Mouse (Mus musculus): ENCODE results near the gene Esyt1. TPM values are rescaled to one million over a fixed set of nuclear protein-coding genes. Genes with fewer than 3 reads are reported as not detected.
A peak's percentile ranks its signal among the peaks of the same experiment; 100 is the strongest.
"Not testable (repeated sequence)": the region's sequence is repeated elsewhere in the genome, so short reads cannot be mapped to it uniquely, and the experiment has no call there.

Gene Esyt1
- polyA plus RNA-seq, 1 experiment from 2014 or later, result 22.0 TPM

DNA sequence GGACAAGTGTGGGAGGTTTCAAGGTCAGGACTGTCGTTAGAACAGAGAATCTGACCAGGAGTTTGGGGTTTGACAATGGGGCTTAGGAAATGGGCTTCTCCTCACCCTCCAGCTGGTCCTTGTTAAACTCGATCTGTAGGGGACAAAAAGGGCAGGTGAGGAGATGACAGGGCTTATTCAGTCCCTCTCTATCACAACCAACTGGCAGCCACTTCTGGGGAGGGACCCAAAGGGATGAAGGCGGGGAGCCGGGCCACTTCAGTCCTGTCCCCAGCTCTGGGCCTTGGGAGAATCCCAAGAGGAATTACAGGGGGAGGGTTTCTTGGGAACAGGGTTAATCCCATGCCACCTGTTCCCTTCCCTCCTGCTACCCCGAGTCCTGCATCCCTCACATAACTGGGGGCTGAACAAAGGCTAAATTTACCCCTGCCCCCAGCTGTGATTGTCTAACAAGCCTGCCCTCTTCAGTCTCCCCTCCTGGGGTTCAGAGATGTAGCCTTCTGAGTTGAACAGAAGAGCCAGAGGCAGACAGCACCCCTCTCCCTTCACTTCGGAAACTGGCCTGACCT, 29.1 kb downstream of the Esyt1 start:
- Histone ChIP-seq H3K9me3 (no peaks in the 10 kb centered on the region), H3K27me3 (ENCODE audit: insufficient read depth, poor library complexity, severe bottlenecking) (peaks cover 8% of the 10 kb centered on the region), H3K4me3 (no peak overlapping the region; the same call in 1 of the 2 replicates), H3K4me1 (replicated peaks) (peaks cover 57% of the 10 kb centered on the region), H3K36me3 (peaks cover 10% of the 10 kb centered on the region), H3K27ac (no peak overlapping the region)
- WGBS, result 34% methylated on average over 6 of the region's 6 CpGs
- DNase-seq (ENCODE audit: low spot score), result no peak

DNA sequence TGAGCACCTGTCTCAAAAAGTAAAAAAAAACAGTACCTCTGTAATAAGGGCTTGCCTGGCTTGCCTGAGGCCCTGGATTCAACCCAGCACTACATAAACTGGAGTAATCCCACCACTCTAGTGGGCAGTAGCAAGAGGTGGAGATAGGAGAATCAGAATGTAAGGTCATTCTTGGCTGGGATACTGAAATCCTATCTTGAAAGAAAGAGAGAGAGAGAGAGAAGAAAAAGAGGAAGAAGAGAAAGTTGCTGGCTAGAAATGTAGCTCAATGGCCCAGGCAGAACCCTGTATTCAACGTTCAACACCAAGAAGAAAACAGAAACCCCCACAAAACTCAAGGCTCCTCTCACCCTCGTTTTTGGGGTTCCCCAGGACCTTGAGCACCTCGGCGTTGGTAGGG, 29.8 kb downstream of the Esyt1 start:
- H3K27me3 ChIP-seq (ENCODE audit: insufficient read depth, poor library complexity, severe bottlenecking), result peaks cover 8% of the 10 kb centered on the region
- H3K4me3 ChIP-seq, result no peak overlapping the region; the same call in 1 of the 2 replicates
- WGBS, result 74% methylated on average over 4 of the region's 4 CpGs
- peaks cover 64% of the 10 kb centered on the region for H3K4me1 ChIP-seq (replicated peaks)
- no peak for DNase-seq (ENCODE audit: low spot score)
- H3K9me3 ChIP-seq, result no peaks in the 10 kb centered on the region
- H3K36me3 ChIP-seq, result peaks cover 17% of the 10 kb centered on the region
- H3K27ac ChIP-seq, result no peak overlapping the region

DNA sequence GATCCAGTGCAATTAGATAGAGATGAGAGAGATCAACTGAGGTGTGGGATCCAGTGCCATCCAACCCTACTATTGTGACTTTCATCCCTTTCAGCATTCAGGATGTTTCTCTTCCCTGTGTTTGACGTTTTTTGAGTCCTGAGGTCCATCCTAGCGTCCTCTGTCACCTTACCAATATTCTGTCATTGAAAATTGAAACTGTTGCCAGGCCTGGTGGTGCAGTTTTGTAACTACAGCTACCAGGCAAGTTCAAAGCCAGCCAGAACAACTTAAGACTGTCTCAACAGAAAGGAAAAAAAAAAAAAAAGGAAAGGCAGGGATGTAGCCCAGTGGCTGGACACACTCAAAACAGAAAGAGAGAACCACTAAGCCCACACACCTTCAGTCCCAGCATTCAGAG, 30.4 kb downstream of the Esyt1 start:
- Histone ChIP-seq H3K27me3 (ENCODE audit: insufficient read depth, poor library complexity, severe bottlenecking) (peaks cover 8% of the 10 kb centered on the region), H3K36me3 (peaks cover 23% of the 10 kb centered on the region), H3K4me1 (replicated peaks) (peaks cover 65% of the 10 kb centered on the region), H3K4me3 (peak overlapping the region; percentile 74; the same call in 1 of the 2 replicates), H3K9me3 (no peaks in the 10 kb centered on the region), H3K27ac (peak overlapping the region; percentile 95; the same call in 1 of the 2 replicates)
- no peak for DNase-seq (ENCODE audit: low spot score)
- WGBS, result 82% methylated on average over 2 of the region's 2 CpGs

DNA sequence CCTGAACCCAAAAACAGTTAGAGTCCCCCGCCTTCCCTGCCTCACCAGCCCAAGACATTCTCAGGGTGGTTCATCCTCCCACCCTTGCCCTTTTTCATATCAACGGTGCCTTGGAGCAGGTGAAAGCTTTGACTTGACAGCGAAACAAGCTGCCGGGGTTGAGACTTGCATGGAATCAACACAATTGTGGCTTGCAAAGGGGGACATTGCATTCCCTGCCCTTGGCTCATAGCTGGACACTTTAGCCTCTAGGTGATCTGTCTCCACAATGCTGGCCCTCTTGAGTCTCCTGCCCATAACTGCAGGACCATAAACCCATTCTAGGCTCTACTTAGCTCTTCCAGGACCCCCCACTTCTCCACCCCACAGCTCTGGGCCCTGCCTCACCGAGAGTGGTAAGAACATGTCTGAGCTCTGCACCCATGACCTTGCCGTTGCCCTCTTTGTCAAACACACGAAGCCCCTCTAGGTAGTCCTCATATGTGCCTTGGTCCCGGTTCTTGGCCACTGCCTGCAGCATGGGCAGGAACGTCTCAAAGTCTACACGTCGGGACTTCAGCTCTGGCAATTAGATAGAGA, 30.9 kb downstream of the Esyt1 start:
- H3K9me3 ChIP-seq, result no peaks in the 10 kb centered on the region
- peaks cover 65% of the 10 kb centered on the region for H3K4me1 ChIP-seq (replicated peaks)
- 62% methylated on average over 11 of the region's 11 CpGs for WGBS
- no peak for DNase-seq (ENCODE audit: low spot score)
- H3K4me3 ChIP-seq, result peak overlapping the region; percentile 74
- H3K27ac ChIP-seq, result peak overlapping the region; percentile 95
- peaks cover 8% of the 10 kb centered on the region for H3K27me3 ChIP-seq (ENCODE audit: insufficient read depth, poor library complexity, severe bottlenecking)
- H3K36me3 ChIP-seq, result peaks cover 28% of the 10 kb centered on the region

DNA sequence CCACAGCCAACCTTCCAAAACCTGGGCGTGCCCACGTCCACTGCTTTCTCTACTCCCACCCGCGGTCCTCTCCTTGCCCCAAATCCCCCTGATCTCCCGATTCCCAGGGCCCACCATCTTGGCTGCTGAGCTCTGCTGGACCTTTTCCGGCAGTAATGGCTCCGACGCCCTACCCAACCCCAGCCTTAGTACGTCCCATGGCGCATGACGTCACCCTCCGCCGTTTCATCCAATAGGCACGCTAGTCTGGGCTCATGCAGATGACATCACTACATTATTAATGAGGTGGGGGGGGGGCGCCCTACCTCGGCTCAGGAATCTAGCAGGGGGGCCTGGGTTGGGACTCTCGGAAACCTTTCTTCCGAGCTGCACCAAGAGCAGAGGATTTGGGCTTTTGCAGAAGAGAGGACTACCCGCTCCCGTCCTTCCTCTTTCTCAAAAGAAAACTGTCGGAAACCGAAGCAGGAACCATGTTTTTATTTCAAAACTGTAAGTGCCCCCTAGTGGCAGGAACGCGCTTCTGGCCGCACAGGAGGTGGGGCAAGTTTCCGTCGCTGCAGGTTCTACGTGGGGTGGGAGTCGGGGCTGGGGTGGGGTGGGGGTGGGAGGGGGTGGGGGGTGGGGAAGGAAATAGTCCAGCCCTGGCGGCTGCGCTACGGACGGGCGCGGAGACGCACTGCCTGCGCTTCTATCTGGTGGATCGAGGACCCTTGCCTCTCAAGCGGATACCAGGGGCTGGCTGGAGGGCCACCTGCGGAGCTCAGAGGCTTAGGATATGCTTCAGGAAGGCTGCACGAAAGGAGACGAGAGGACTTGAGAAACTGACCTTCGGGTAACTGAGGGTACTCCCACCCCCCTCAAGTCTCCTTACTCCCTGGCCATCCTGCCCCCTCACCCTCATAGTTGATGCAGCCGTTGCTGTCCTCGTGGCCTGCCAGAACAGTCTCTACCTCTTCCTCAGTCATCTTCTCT, 31.7 kb downstream of the Esyt1 start, which contains the start of gene Myl6:
Gene Myl6, minus strand, starts transcription at position 451 of the 972 bp plus-strand sequence.
- under 1% methylated on average over 45 of the region's 45 CpGs for WGBS
- Histone ChIP-seq H3K9me3 (no peaks in the 10 kb centered on the region), H3K27me3 (ENCODE audit: insufficient read depth, poor library complexity, severe bottlenecking) (peaks cover 8% of the 10 kb centered on the region), H3K4me1 (replicated peaks) (peaks cover 58% of the 10 kb centered on the region), H3K36me3 (peaks cover 36% of the 10 kb centered on the region), H3K27ac (peak within 1 kb of the TSS; percentile 95), H3K4me3 (peak within 1 kb of the TSS; percentile 74)
- peak; percentile 98 for DNase-seq (ENCODE audit: low spot score)

DNA sequence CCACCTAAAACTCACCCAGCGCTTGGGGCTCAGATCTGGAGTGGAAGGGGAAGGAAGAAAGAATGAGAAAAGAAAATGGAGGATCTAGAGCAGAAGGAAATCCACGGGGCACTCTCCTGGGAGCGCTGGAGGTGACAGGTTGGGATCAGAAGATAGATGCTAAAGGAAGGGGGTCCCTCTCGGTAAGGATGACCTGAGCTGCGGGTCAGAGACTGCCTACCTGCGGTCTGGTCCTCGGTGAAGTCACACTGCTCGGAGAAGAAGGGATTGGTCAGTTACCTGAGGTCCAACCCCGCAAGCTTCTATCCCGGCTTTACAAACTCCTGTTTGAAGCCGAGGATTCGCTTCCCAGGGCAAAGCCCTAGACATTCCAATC, 32.4 kb downstream of the Esyt1 start:
- WGBS, result 0% methylated on average over 12 of the region's 12 CpGs
- peaks cover 54% of the 10 kb centered on the region for H3K4me1 ChIP-seq (replicated peaks)
- peak; percentile 21 for DNase-seq (ENCODE audit: low spot score)

DNA sequence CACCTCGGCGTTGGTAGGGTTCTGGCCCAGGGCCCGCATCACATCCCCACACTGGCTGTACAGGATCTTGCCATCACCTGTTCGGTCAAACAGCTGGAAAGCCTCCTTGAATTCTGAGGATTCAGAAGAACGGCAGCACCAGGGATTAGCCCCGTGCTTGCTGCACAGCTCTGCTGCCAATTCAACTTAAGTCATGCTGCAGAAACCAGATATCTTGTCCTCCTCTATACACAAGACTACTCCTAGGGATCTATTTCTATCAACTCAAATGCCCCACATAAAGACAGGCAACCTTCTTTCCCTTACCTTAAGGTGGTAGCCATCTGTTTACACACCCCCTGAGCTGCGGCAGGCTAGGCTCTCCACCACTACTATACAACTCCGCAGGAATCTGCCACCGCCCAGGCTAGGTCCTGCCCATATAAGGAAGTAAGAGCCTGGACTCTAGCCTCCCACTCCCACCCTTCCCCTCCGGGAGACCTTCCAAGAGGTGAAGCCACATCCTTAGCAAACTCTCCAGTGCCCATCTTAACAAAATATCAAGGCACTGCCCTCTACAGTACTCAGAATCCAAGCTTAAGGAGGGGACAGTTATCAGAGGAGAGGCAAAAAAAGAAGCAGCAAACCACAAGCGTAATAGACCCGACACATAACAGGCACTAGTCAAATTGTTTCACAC, 32.9 kb downstream of the Esyt1 start:
- 30% methylated on average over 12 of the region's 12 CpGs for WGBS
- Histone ChIP-seq H3K4me1 (replicated peaks) (peaks cover 49% of the 10 kb centered on the region), H3K4me3 (peak overlapping the region; percentile 74)

More for the DNA sequence above, 32.4 kb downstream of the Esyt1 start:
- H3K36me3 ChIP-seq, result peaks cover 43% of the 10 kb centered on the region
- peak overlapping the region; percentile 95 for H3K27ac ChIP-seq
- H3K27me3 ChIP-seq (ENCODE audit: insufficient read depth, poor library complexity, severe bottlenecking), result peaks cover 8% of the 10 kb centered on the region
- H3K9me3 ChIP-seq, result no peaks in the 10 kb centered on the region
- peak overlapping the region; percentile 74 for H3K4me3 ChIP-seq

DNA sequence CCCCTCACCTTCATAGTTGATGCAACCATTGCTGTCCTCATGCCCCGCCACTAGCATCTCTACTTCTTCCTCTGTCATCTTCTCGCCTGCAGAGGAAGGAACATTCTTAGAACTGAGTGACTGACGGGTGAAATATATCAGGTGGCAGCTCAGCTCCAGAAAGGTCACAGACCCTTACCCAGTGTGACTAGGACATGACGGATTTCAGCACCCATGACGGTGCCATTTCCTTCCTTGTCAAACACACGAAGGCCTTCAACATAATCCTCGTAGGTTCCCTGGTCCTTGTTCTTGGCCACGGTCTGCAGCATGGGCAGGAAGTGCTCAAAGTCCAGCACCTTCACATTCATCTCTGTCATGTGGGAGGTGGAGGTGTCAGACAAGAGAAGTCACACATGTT, 33.6 kb downstream of the Esyt1 start:
- WGBS, result 79% methylated on average over 8 of the region's 8 CpGs
- Histone ChIP-seq H3K4me3 (peak overlapping the region; percentile 74), H3K27ac (peak overlapping the region; percentile 95; the same call in 1 of the 2 replicates), H3K36me3 (peaks cover 55% of the 10 kb centered on the region), H3K4me1 (replicated peaks) (peaks cover 41% of the 10 kb centered on the region)
- not testable (repeated sequence) for H3K9me3 ChIP-seq; DNase-seq (ENCODE audit: low spot score); H3K27me3 ChIP-seq (ENCODE audit: insufficient read depth, poor library complexity, severe bottlenecking)

More for the DNA sequence above, 32.9 kb downstream of the Esyt1 start:
- DNase-seq (ENCODE audit: low spot score), result peak; percentile 46
- peaks cover 48% of the 10 kb centered on the region for H3K36me3 ChIP-seq
- H3K27ac ChIP-seq, result peak overlapping the region; percentile 95
- peaks cover 8% of the 10 kb centered on the region for H3K27me3 ChIP-seq (ENCODE audit: insufficient read depth, poor library complexity, severe bottlenecking)
- no peaks in the 10 kb centered on the region for H3K9me3 ChIP-seq

DNA sequence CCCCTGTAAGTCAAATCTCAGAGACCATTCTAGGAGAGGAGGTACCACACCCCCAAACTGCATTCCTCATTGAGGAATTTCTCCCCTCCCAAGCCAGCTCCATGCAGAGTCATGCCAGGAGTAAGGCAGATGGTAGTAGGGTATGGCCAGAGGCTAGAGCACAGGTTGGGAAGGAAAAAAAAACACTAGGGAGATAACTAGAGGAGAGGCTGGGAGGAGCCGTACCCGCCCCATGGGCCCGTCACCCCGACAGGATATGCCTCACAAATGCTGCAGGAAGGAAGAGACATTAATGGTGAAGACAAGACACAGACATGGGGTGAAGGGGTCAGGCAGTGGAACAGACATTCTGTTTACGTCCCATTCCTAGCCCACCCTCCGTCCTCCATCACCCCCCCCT, 34.2 kb downstream of the Esyt1 start:
- Histone ChIP-seq H3K27me3 (ENCODE audit: insufficient read depth, poor library complexity, severe bottlenecking) (peaks cover 5% of the 10 kb centered on the region; the same call in 1 of the 2 replicates), H3K36me3 (peaks cover 61% of the 10 kb centered on the region), H3K9me3 (no peaks in the 10 kb centered on the region), H3K4me1 (replicated peaks) (peaks cover 36% of the 10 kb centered on the region), H3K27ac (peak overlapping the region; percentile 16; the same call in 1 of the 2 replicates), H3K4me3 (peak overlapping the region; percentile 74)
- WGBS, result 85% methylated on average over 6 of the region's 6 CpGs
- DNase-seq (ENCODE audit: low spot score), result no peak

DNA sequence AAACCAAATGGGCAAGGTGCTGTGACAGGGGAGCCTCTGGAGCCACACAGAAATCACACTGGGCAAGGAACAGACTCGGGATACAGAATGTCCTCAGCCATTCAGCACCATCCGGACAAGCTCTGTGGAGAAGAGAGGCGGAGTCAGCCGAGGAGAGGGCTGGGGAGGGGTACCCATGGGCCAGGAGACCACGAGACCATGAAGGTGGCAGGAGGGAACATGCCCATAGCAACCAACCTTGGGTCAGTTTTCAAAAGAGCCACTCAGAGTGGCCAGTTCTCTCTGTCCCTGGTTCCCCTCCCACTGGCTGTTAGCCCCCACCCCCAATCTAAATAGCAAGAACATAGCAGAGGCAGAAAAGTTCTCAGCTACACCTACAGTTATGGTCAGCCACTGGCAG, 34.8 kb downstream of the Esyt1 start:
- no peak for DNase-seq (ENCODE audit: low spot score)
- H3K9me3 ChIP-seq, result no peaks in the 10 kb centered on the region
- peak overlapping the region; percentile 74 for H3K4me3 ChIP-seq
- 62% methylated on average over 5 of the region's 5 CpGs for WGBS
- H3K4me1 ChIP-seq (replicated peaks), result peaks cover 32% of the 10 kb centered on the region
- peaks cover 67% of the 10 kb centered on the region for H3K36me3 ChIP-seq
- no peaks in the 10 kb centered on the region for H3K27me3 ChIP-seq (ENCODE audit: insufficient read depth, poor library complexity, severe bottlenecking)
- no peak overlapping the region for H3K27ac ChIP-seq

DNA sequence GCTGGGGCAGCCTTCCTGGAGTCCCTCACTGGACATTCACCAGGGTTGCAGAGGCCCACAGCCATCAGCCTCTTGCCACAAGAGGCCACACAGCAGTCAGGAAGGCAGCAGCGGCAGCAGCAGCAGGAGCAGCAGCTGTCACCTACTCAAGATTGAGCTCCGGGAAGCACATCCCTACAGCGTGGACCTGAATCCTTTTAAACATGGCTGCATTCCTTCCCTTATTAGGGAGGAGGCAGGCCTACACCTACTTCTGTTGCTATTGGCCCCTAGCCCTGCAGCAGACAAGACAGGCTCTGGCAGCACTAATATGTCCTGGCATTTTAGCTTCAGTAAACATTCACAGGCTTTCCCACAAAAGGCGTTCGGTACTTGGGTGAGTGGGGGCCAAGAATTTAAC, 35.4 kb downstream of the Esyt1 start:
- H3K4me3 ChIP-seq, result no peak overlapping the region
- no peaks in the 10 kb centered on the region for H3K9me3 ChIP-seq
- no peak overlapping the region for H3K27ac ChIP-seq
- WGBS, result 75% methylated on average over 5 of the region's 5 CpGs
- H3K27me3 ChIP-seq (ENCODE audit: insufficient read depth, poor library complexity, severe bottlenecking), result no peaks in the 10 kb centered on the region
- peaks cover 74% of the 10 kb centered on the region for H3K36me3 ChIP-seq
- DNase-seq (ENCODE audit: low spot score), result no peak
- peaks cover 31% of the 10 kb centered on the region for H3K4me1 ChIP-seq (replicated peaks)

DNA sequence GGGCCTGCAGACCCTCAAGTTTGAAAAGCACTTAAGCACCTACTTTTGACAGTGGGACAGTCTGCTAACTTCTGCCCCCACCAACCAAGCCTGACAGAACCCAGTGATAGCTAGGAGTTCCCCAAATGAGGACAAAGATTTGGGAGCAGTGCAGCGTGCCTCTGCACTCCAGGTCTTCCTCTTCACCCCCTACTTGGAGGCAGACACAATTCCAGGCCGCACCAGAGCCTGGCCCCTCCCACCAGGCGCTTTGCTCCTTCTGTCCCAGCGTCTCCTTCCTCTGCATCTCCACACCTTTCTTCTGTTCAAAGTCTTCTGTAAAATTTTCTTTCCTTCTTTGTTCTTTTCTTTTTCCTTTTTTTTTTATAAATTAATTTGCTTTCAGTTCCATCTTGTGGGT, 35.9 kb downstream of the Esyt1 start:
- H3K4me1 ChIP-seq (replicated peaks), result peaks cover 27% of the 10 kb centered on the region
- H3K9me3 ChIP-seq, result no peaks in the 10 kb centered on the region
- peaks cover 77% of the 10 kb centered on the region for H3K36me3 ChIP-seq
- no peak overlapping the region for H3K4me3 ChIP-seq
- DNase-seq (ENCODE audit: low spot score), result no peak
- no peak overlapping the region for H3K27ac ChIP-seq
- WGBS, result 60% methylated on average over 4 of the region's 4 CpGs
- no peaks in the 10 kb centered on the region for H3K27me3 ChIP-seq (ENCODE audit: insufficient read depth, poor library complexity, severe bottlenecking)

Measured in hindbrain, embryonic 10.5 days (tissue).